Mouse (Mus musculus): ENCODE results near the gene Exosc10.

Exosc10 gene

GRCm38 (mm10) chr4:148613738-148614137 lies 55.5 kb downstream of the Exosc10 start:
- POLR2A ChIA-PET = interaction anchor here (0.7 to 9.7 kb wide), 34 partner anchors 8 to 458 kb away, joined by 3 to 209 read pairs (median 5); partner anchors contain the start of genes Srm (in 3 of the 4), Tardbp (in 3 of the 4), Masp2 (in 2 of the 4) and Mtor (in 2 of the 4)
- CTCF ChIA-PET = interaction anchor here in 1 of 4 experiments (1.0 to 1.5 kb wide), 2 partner anchors 9 to 10 kb away, joined by 3 to 5 read pairs; no protein-coding TSS in a partner anchor

- ChIA-PET CTCF (no interaction called here), POLR2A (interaction anchor here in 3 of 4 experiments (0.6 to 8.5 kb wide), 14 partner anchors 8 to 635 kb away, joined by 3 to 209 read pairs (median 4); partner anchors contain the start of gene Masp2 (in 1 of the 3))
Observed at GRCm38 (mm10) chr4:148619805-148620204, 61.6 kb downstream of the Exosc10 start.

GRCm38 (mm10) chr4:148620718-148621117 lies 62.5 kb downstream of the Exosc10 start:
- ChIA-PET POLR2A (interaction anchor here in 3 of 4 experiments (0.9 to 8.5 kb wide), 14 partner anchors 9 to 103 kb away, joined by 3 to 209 read pairs (median 4); partner anchors contain the start of genes Exosc10 (in 1 of the 3) and Masp2 (in 1 of the 3)), CTCF (no interaction called here)

- POLR2A ChIA-PET = interaction anchor here (0.5 to 8.5 kb wide), 25 partner anchors 8 to 463 kb away, joined by 3 to 209 read pairs (median 5); partner anchors contain the start of genes Srm (in 2 of the 4), Fbxo2 (in 1 of the 4), Fbxo44 (in 1 of the 4) and Gm572 (in 1 of the 4)
- CTCF ChIA-PET = no interaction called here
Observed at GRCm38 (mm10) chr4:148622485-148622884, 64.3 kb downstream of the Exosc10 start.

GRCm38 (mm10) chr4:148623609-148624008 lies 65.4 kb downstream of the Exosc10 start:
- CTCF ChIA-PET = interaction anchor here in 2 of 4 experiments (0.5 to 0.7 kb wide), 2 partner anchors 20 to 754 kb away, joined by 3 to 5 read pairs; no protein-coding TSS in a partner anchor
- POLR2A ChIA-PET = interaction anchor here (0.6 to 8.5 kb wide), 26 partner anchors 9 to 688 kb away, joined by 3 to 209 read pairs (median 4); partner anchors contain the start of genes Masp2 (in 2 of the 4), Srm (in 2 of the 4) and Gm572 (in 1 of the 4)

GRCm38 (mm10) chr4:148625010-148625409 lies 66.8 kb downstream of the Exosc10 start:
- CTCF ChIA-PET = no interaction called here
- POLR2A ChIA-PET = interaction anchor here in 3 of 4 experiments (1.0 to 8.5 kb wide), 22 partner anchors 9 to 559 kb away, joined by 3 to 209 read pairs (median 5); partner anchors contain the start of genes Gm572 (in 2 of the 3), Masp2 (in 2 of the 3) and Srm (in 1 of the 3)

GRCm38 (mm10) chr4:148625756-148626622 lies 67.8 kb downstream of the Exosc10 start:
- ChIA-PET POLR2A (interaction anchor here (0.6 to 8.5 kb wide), 62 partner anchors 8 to 663 kb away, joined by 3 to 209 read pairs (median 6); partner anchors contain the start of genes Gm572 (in 3 of the 4), Srm (in 3 of the 4), Masp2 (in 2 of the 4) and Dffa (in 1 of the 4)), CTCF (interaction anchor here in 2 of 4 experiments (0.6 to 1.6 kb wide), 2 partner anchors 18 kb away, joined by 3 to 7 read pairs; no protein-coding TSS in a partner anchor)

- POLR2A ChIA-PET = interaction anchor here (0.6 to 5.3 kb wide), 106 partner anchors 9 to 690 kb away, joined by 3 to 79 read pairs (median 4); partner anchors contain the start of genes Dffa (in 3 of the 4), Gm572 (in 3 of the 4), Srm (in 3 of the 4) and Masp2 (in 2 of the 4)
- CTCF ChIA-PET = interaction anchor here in 3 of 4 experiments (0.6 to 1.6 kb wide), 6 partner anchors 17 to 111 kb away, joined by 3 to 7 read pairs (median 4); no protein-coding TSS in a partner anchor
Observed at GRCm38 (mm10) chr4:148626623-148627185, 68.5 kb downstream of the Exosc10 start, which contains the start of gene Tardbp. Tardbp (minus strand) TSS chr4:148627019.

- POLR2A ChIA-PET = interaction anchor here (0.6 to 5.3 kb wide), 106 partner anchors 8 to 691 kb away, joined by 3 to 79 read pairs (median 4); partner anchors contain the start of genes Dffa (in 3 of the 4), Gm572 (in 3 of the 4), Srm (in 3 of the 4) and Masp2 (in 2 of the 4)
- CTCF ChIA-PET = interaction anchor here in 3 of 4 experiments (0.6 to 1.6 kb wide), 5 partner anchors 17 to 112 kb away, joined by 3 to 7 read pairs (median 4); no protein-coding TSS in a partner anchor
Observed at GRCm38 (mm10) chr4:148627246-148627645, 69.0 kb downstream of the Exosc10 start.

Data from embryonic stem cell, embryonic (primary cell).